Mouse (Mus musculus): ENCODE measurements around the gene Rad51d. TPM values are rescaled to one million over a fixed set of nuclear protein-coding genes. Genes with fewer than 3 reads are reported as not detected.
A peak's percentile ranks its signal among the peaks of the same experiment; 100 is the strongest.

Rad51d gene
- total RNA-seq, 2 experiments from 2014 or later: 10.6 to 15.6 TPM

- no peak for ATAC-seq (replicated peaks; ENCODE audit: poor library complexity)
These were observed 7.1 kb upstream of the Rad51d start for GRCm38 (mm10) chr11:82897478-82897877.

- no peak for ATAC-seq (replicated peaks; ENCODE audit: poor library complexity)
These were observed 1.5 kb upstream of the Rad51d start, which contains the start of gene Fndc8 for GRCm38 (mm10) chr11:82891936-82892335. Gene Fndc8 (plus strand): TSS chr11:82892124.

- ATAC-seq (replicated peaks; ENCODE audit: poor library complexity): peak; percentile 37
These were observed 681 bp downstream of the Rad51d start for GRCm38 (mm10) chr11:82889524-82890341.

GRCm38 (mm10) chr11:82888491-82888946 is 1.9 kb downstream of the Rad51d start:
- ATAC-seq (replicated peaks; ENCODE audit: poor library complexity): no peak

GRCm38 (mm10) chr11:82886559-82886958 is 3.9 kb downstream of the Rad51d start:
- ATAC-seq (replicated peaks; ENCODE audit: poor library complexity): no peak

- ATAC-seq (replicated peaks; ENCODE audit: poor library complexity): no peak
These were observed 7.2 kb downstream of the Rad51d start for GRCm38 (mm10) chr11:82883180-82883579.

GRCm38 (mm10) chr11:82877726-82878344 is 12.6 kb downstream of the Rad51d start:
- ATAC-seq (replicated peaks; ENCODE audit: poor library complexity): no peak

GRCm38 (mm10) chr11:82875631-82876030 is 14.8 kb downstream of the Rad51d start:
- ATAC-seq (replicated peaks; ENCODE audit: poor library complexity): no peak

GRCm38 (mm10) chr11:82874924-82875323 is 15.5 kb downstream of the Rad51d start:
- peak; percentile 36; the same call in 1 of the 2 replicates for ATAC-seq (replicated peaks; ENCODE audit: poor library complexity)

GRCm38 (mm10) chr11:82871031-82871446 is 19.4 kb downstream of the Rad51d start, which contains the start of gene Rffl:
Gene Rffl (minus strand): TSS chr11:82871210.
- ATAC-seq (replicated peaks; ENCODE audit: poor library complexity): peak; percentile 74

GRCm38 (mm10) chr11:82870173-82871030 is 20.0 kb downstream of the Rad51d start:
- peak; percentile 67 for ATAC-seq (replicated peaks; ENCODE audit: poor library complexity)

GRCm38 (mm10) chr11:82869506-82870172 is 20.8 kb downstream of the Rad51d start:
- ATAC-seq (replicated peaks; ENCODE audit: poor library complexity): no peak

GRCm38 (mm10) chr11:82867956-82868355 is 22.5 kb downstream of the Rad51d start:
- no peak for ATAC-seq (replicated peaks; ENCODE audit: poor library complexity)

GRCm38 (mm10) chr11:82866850-82867564 is 23.4 kb downstream of the Rad51d start:
- no peak for ATAC-seq (replicated peaks; ENCODE audit: poor library complexity)

GRCm38 (mm10) chr11:82865957-82866356 is 24.5 kb downstream of the Rad51d start:
- ATAC-seq (replicated peaks; ENCODE audit: poor library complexity): no peak

- ATAC-seq (replicated peaks; ENCODE audit: poor library complexity): peak; percentile 41
These were observed 26.9 kb downstream of the Rad51d start for GRCm38 (mm10) chr11:82863488-82863931.

- no peak for ATAC-seq (replicated peaks; ENCODE audit: poor library complexity)
These were observed 27.4 kb downstream of the Rad51d start for GRCm38 (mm10) chr11:82863059-82863458.

GRCm38 (mm10) chr11:82862638-82863037 is 27.8 kb downstream of the Rad51d start:
- no peak for ATAC-seq (replicated peaks; ENCODE audit: poor library complexity)

- ATAC-seq (replicated peaks; ENCODE audit: poor library complexity): 0 out of 2 replicates have a peak, but pooled peaks have one; percentile 12
These were observed 28.9 kb downstream of the Rad51d start for GRCm38 (mm10) chr11:82861558-82861957.

GRCm38 (mm10) chr11:82860759-82861158 is 29.7 kb downstream of the Rad51d start:
- no peak for ATAC-seq (replicated peaks; ENCODE audit: poor library complexity)

All from megakaryocyte progenitor cell, adult 5-6 weeks (primary cell).